Mouse (Mus musculus): ENCODE measurements around the gene Ostn. TPM values are rescaled to one million over a fixed set of nuclear protein-coding genes. Genes with fewer than 3 reads are reported as not detected.
A peak's percentile ranks its signal among the peaks of the same experiment; 100 is the strongest.
"Not testable (repeated sequence)": the region's sequence is repeated elsewhere in the genome, so short reads cannot be mapped to it uniquely, and the experiment has no call there.

Ostn gene
- polyA plus RNA-seq (2012; rRNA removed): not detected in 2 replicates

- DNase-seq (ENCODE audit: low read depth): not testable (repeated sequence)
Measured at GRCm38 (mm10) chr16:27307189-27307588, at the start of gene Ostn. Ostn (plus strand) TSS chr16:27307489.

- no peak for DNase-seq (ENCODE audit: low read depth)
Measured at GRCm38 (mm10) chr16:27268748-27269147, 38.5 kb upstream of the Ostn start.

- DNase-seq (ENCODE audit: low read depth): no peak
Measured at GRCm38 (mm10) chr16:27287410-27287809, 19.9 kb upstream of the Ostn start.

GRCm38 (mm10) chr16:27296508-27296907 lies 10.8 kb upstream of the Ostn start:
- DNase-seq (ENCODE audit: low read depth): no peak

- no peak for DNase-seq (ENCODE audit: low read depth)
Measured at GRCm38 (mm10) chr16:27296929-27297328, 10.4 kb upstream of the Ostn start.

GRCm38 (mm10) chr16:27319099-27319498 lies 11.8 kb downstream of the Ostn start:
- DNase-seq (ENCODE audit: low read depth): peak; percentile 4

GRCm38 (mm10) chr16:27322047-27322446 lies 14.8 kb downstream of the Ostn start:
- DNase-seq (ENCODE audit: low read depth): no peak

GRCm38 (mm10) chr16:27326463-27326862 lies 19.2 kb downstream of the Ostn start:
- DNase-seq (ENCODE audit: low read depth): peak; percentile 24

- peak; percentile 96 for DNase-seq (ENCODE audit: low read depth)
Measured at GRCm38 (mm10) chr16:27347521-27347920, 40.2 kb downstream of the Ostn start.

GRCm38 (mm10) chr16:27348359-27348758 lies 41.1 kb downstream of the Ostn start:
- DNase-seq (ENCODE audit: low read depth): no peak

GRCm38 (mm10) chr16:27349235-27349634 lies 41.9 kb downstream of the Ostn start:
- DNase-seq (ENCODE audit: low read depth): no peak

GRCm38 (mm10) chr16:27349878-27350532 lies 42.7 kb downstream of the Ostn start:
- no peak for DNase-seq (ENCODE audit: low read depth)

- DNase-seq (ENCODE audit: low read depth): peak; percentile 24
Measured at GRCm38 (mm10) chr16:27354464-27354863, 47.2 kb downstream of the Ostn start.

GRCm38 (mm10) chr16:27360059-27360458 lies 52.8 kb downstream of the Ostn start:
- DNase-seq (ENCODE audit: low read depth): no peak

GRCm38 (mm10) chr16:27370191-27370590 lies 62.9 kb downstream of the Ostn start, which contains the start of gene Uts2b:
Uts2b (minus strand) TSS chr16:27370239.
- DNase-seq (ENCODE audit: low read depth): no peak

- no peak for DNase-seq (ENCODE audit: low read depth)
Measured at GRCm38 (mm10) chr16:27370700-27371099, 63.4 kb downstream of the Ostn start.

GRCm38 (mm10) chr16:27374139-27374538 lies 66.8 kb downstream of the Ostn start:
- DNase-seq (ENCODE audit: low read depth): no peak

GRCm38 (mm10) chr16:27375318-27375717 lies 68.0 kb downstream of the Ostn start:
- no peak for DNase-seq (ENCODE audit: low read depth)

GRCm38 (mm10) chr16:27376556-27376955 lies 69.3 kb downstream of the Ostn start:
- no peak for DNase-seq (ENCODE audit: low read depth)

- no peak for DNase-seq (ENCODE audit: low read depth)
Measured at GRCm38 (mm10) chr16:27382217-27382616, 74.9 kb downstream of the Ostn start.

- DNase-seq (ENCODE audit: low read depth): no peak
Measured at GRCm38 (mm10) chr16:27384893-27385603, 77.8 kb downstream of the Ostn start.

GRCm38 (mm10) chr16:27385649-27386048 lies 78.4 kb downstream of the Ostn start:
- DNase-seq (ENCODE audit: low read depth): no peak

GRCm38 (mm10) chr16:27386850-27387407 lies 79.6 kb downstream of the Ostn start:
- no peak for DNase-seq (ENCODE audit: low read depth)
